Mouse (Mus musculus) limb, embryonic 14.5 days (tissue): ENCODE data around the gene 1700029P11Rik. TPM values are rescaled to one million over a fixed set of nuclear protein-coding genes. Genes with fewer than 3 reads are reported as not detected.

ENCODE experiments used
- ATAC-seq: fragments of 200-750 bp; cut with Nextera tagmentation; 2 replicates; pipeline ENCODE4 v1.8.0; 2017; ENCODE audit warnings: low read depth, moderate number of reproducible peaks, moderate TSS enrichment; ENCODE audit not compliant: low FRiP score
- DNase-seq: peaks from one replicate; pipeline ENCODE4 v3.0.0-alpha.2; 2015; ENCODE audit warnings: low spot score
- H3K27ac ChIP-seq: fragments of 300-500 bp; sonication (generic); replicated peaks from 2 replicates; pipeline ENCODE4 v1.5.1; 2014; ENCODE audit warnings: low read depth, mild to moderate bottlenecking, low read length, moderate library complexity, mixed read lengths
- H3K27me3 ChIP-seq: fragments of 300-500 bp; sonication (generic); 2 replicates; pipeline ENCODE4 v1.6.1; 2014; ENCODE audit warnings: low read length, mixed read lengths; ENCODE audit not compliant: control insufficient read depth, insufficient read depth
- H3K36me3 ChIP-seq: fragments of 300-500 bp; sonication (generic); 2 replicates; pipeline ENCODE4 v1.6.1; 2014; ENCODE audit warnings: mild to moderate bottlenecking, low read length, moderate library complexity, mixed read lengths; ENCODE audit not compliant: control insufficient read depth, insufficient read depth
- H3K4me1 ChIP-seq: fragments of 300-500 bp; sonication (generic); 2 replicates; pipeline ENCODE4 v1.6.1; 2014; ENCODE audit warnings: antibody characterized with exemption, low read length, mixed read lengths; ENCODE audit not compliant: control insufficient read depth, insufficient read depth
- H3K4me2 ChIP-seq: fragments of 300-500 bp; sonication (generic); replicated peaks from 2 replicates; pipeline ENCODE4 v1.6.1; 2014; ENCODE audit warnings: low read depth, mild to moderate bottlenecking, low read length, moderate library complexity; ENCODE audit not compliant: severe bottlenecking
- H3K4me3 ChIP-seq: fragments of 300-500 bp; sonication (generic); replicated peaks from 2 replicates; pipeline ENCODE4 v1.5.1; 2014; ENCODE audit warnings: low read length
- H3K9ac ChIP-seq: fragments of 300-500 bp; sonication (generic); 2 replicates; pipeline ENCODE4 v1.6.1; 2014; ENCODE audit warnings: mild to moderate bottlenecking, low read depth, low read length, moderate library complexity; ENCODE audit not compliant: severe bottlenecking
- H3K9me3 ChIP-seq: fragments of 300-500 bp; sonication (generic); 2 replicates; pipeline ENCODE4 v1.6.1; 2016; ENCODE audit warnings: low read length; ENCODE audit not compliant: control insufficient read depth
- POLR2A ChIP-seq: fragments of 200-500 bp; IDR thresholded peaks from 2 replicates; pipeline ENCODE4 v1.8.0; 2012; ENCODE audit warnings: inconsistent platforms, mild to moderate bottlenecking, moderate library complexity, borderline replicate concordance; ENCODE audit not compliant: insufficient read depth, insufficient read length; ENCODE audit errors: extremely low read depth
- WGBS: fragments of 180-500 bp; shearing (Covaris S2); extraction: QIAGEN DNeasy Blood & Tissue Kit; methylation state at CpG from one replicate; pipeline ENCODE4 v1.1.7; 2014; 5-methylcytosine and 5-hydroxymethylcytosine counted together
- polyA plus RNA-seq, 2 experiments: library from polyadenylated mRNA; depleted of rRNA in 1 of 2; stranded (reverse) in 1 of 2; unstranded in 1 of 2; fragments of >200 nt; fragmentation: Nextera tagmentation in 1 of 2; extraction: Ambion mirVana in 1 of 2; gene quantifications; 2 replicates each; pipeline versions ENCODE4 v1.2.1 to v1.2.3; 2012 to 2014

The 1700029P11Rik gene
- polyA plus RNA-seq, 2 experiments: not detected

- Histone ChIP-seq H3K27ac (no peak overlapping the region), H3K36me3 (peaks cover 28% of the 10 kb centered on the region), H3K27me3 (no peaks in the 10 kb centered on the region), H3K9me3 (no peaks in the 10 kb centered on the region), H3K4me3 (no peak overlapping the region), H3K9ac (no peak overlapping the region), H3K4me1 (no peaks in the 10 kb centered on the region), H3K4me2 (no peak overlapping the region)
- no peak for DNase-seq
- TF ChIP-seq POLR2A: no peak
- WGBS: 84% methylated on average over 9 of the region's 9 CpGs
- no peak for ATAC-seq
Measured at GRCm38 (mm10) chr15:81951159-81951558, 29.2 kb upstream of the 1700029P11Rik start.

DNA sequence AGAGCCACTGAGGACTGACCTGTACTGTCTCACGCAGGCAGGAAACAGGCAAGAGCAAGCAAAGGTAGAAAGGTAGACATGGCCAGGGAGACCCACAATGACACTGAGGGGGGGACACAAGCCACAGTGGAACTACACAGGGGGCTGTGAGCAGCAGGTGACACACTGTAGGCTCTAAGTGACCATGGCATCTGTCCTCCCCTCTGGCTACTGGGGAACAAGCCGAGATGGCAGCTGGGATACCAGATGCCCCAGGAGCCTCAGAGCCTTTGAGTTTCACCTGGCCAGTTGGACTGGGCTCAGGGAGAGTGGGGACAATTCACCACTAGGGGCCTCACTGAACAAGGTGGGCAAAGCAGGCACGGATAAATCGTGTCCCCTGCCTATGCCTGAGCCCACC is 28.0 kb upstream of the 1700029P11Rik start:
- WGBS: 79% methylated on average over 3 of the region's 4 CpGs
- Histone ChIP-seq H3K27me3 (no peaks in the 10 kb centered on the region), H3K4me1 (no peaks in the 10 kb centered on the region), H3K36me3 (peaks cover 28% of the 10 kb centered on the region), H3K4me2 (no peak overlapping the region), H3K4me3 (no peak overlapping the region), H3K27ac (no peak overlapping the region), H3K9ac (no peak overlapping the region), H3K9me3 (no peaks in the 10 kb centered on the region)
- TF ChIP-seq POLR2A: no peak
- DNase-seq: no peak
- ATAC-seq: no peak

DNA sequence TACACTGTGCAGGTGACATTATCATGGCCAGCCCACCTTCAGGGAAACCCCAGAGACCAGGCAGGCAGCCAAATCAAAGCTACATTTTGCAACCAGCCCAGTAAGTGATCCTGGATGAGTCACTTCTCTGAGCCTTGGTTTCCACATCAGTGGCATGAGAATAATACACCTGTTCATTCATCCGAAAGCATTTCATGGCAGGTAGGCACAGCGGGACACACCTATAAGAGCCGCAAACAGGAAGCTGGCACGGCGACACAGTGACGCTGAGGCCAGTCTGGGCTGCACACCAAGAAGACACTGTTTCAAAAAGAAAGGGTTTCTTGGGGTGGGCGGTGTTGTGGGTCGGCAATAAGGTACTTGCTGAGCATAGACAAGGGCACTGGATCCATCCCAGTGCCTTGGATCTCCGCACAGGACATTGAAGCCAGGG is 26.2 kb upstream of the 1700029P11Rik start:
- TF ChIP-seq POLR2A: no peak
- DNase-seq (no peak), ATAC-seq (no peak)
- no peak overlapping the region for H3K4me2 ChIP-seq
- H3K4me1 ChIP-seq: no peaks in the 10 kb centered on the region
- H3K36me3 ChIP-seq: peaks cover 28% of the 10 kb centered on the region
- no peaks in the 10 kb centered on the region for H3K27me3 ChIP-seq
- no peaks in the 10 kb centered on the region for H3K9me3 ChIP-seq
- H3K4me3 ChIP-seq: no peak overlapping the region
- no peak overlapping the region for H3K27ac ChIP-seq
- WGBS: 91% methylated on average over 9 of the region's 9 CpGs
- no peak overlapping the region for H3K9ac ChIP-seq

DNA sequence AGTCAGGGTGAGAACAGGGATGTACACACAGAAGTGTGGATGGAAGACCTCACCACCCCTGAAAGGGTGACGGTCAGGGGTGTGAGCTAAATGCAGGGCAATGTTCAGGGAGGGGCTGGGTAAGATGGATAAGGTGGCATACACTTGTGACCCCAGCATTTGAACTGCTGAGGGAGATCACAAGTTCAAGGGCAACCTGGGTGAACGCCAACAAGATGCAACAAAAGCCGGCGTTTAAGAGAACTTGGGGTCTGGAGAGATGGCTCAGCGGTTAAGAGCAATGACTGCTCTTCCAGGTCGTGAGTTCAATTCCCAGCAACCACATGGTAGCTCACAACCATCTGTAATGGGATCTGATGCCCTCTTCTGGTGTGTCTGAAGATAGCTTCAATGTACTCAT is 25.6 kb upstream of the 1700029P11Rik start:
- no peak for TF ChIP-seq POLR2A
- H3K9ac ChIP-seq: no peak overlapping the region
- no peak overlapping the region for H3K27ac ChIP-seq
- no peak overlapping the region for H3K4me3 ChIP-seq
- H3K4me2 ChIP-seq: no peak overlapping the region
- WGBS: 92% methylated on average over 6 of the region's 6 CpGs
- ATAC-seq: no peak
- no peaks in the 10 kb centered on the region for H3K4me1 ChIP-seq
- peaks cover 28% of the 10 kb centered on the region for H3K36me3 ChIP-seq
- H3K9me3 ChIP-seq: no peaks in the 10 kb centered on the region
- H3K27me3 ChIP-seq: no peaks in the 10 kb centered on the region
- DNase-seq: no peak

GRCm38 (mm10) chr15:81955414-81955813 is 24.9 kb upstream of the 1700029P11Rik start:
- no peaks in the 10 kb centered on the region for H3K27me3 ChIP-seq
- no peak overlapping the region for H3K9ac ChIP-seq
- H3K9me3 ChIP-seq: no peaks in the 10 kb centered on the region
- ATAC-seq (no peak), DNase-seq (no peak)
- H3K36me3 ChIP-seq: peaks cover 28% of the 10 kb centered on the region
- no peak overlapping the region for H3K4me3 ChIP-seq
- H3K27ac ChIP-seq: no peak overlapping the region
- no peak for TF ChIP-seq POLR2A
- no peak overlapping the region for H3K4me2 ChIP-seq
- H3K4me1 ChIP-seq: no peaks in the 10 kb centered on the region
- 91% methylated on average over 15 of the region's 15 CpGs for WGBS

DNA sequence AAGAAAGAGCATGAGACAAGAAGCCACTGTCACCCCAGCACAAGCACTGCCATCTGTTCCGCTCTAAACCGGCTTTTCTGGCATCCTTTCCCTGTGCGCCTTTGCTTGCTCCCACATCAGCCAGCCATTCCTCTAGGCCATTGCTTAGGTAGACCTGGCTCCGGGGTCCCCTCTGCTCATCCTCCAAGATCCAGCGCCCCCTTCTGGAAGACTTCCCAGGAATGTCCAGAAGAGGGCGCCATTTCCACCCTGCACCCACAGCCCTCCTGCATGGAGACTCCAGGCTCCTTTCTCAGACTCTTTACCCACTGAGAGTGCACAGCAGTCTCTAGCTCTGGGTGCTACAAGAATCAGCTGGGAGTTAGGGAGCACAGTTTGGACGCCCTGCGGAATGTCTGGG is 23.9 kb upstream of the 1700029P11Rik start:
- H3K36me3 ChIP-seq: peaks cover 21% of the 10 kb centered on the region
- 62% methylated on average over 8 of the region's 8 CpGs for WGBS

More for the DNA sequence above, 23.9 kb upstream of the 1700029P11Rik start:
- H3K9ac ChIP-seq: no peak overlapping the region
- H3K27me3 ChIP-seq: no peaks in the 10 kb centered on the region
- no peaks in the 10 kb centered on the region for H3K4me1 ChIP-seq
- H3K27ac ChIP-seq: no peak overlapping the region
- no peak overlapping the region for H3K4me3 ChIP-seq
- ATAC-seq: no peak
- DNase-seq: no peak
- no peak for TF ChIP-seq POLR2A
- H3K9me3 ChIP-seq: no peaks in the 10 kb centered on the region
- H3K4me2 ChIP-seq: no peak overlapping the region
